Mouse (Mus musculus) 3134 (cell line): ENCODE results near the gene Tas2r138.
"Not testable (repeated sequence)": the region's sequence is repeated elsewhere in the genome, so short reads cannot be mapped to it uniquely, and the experiment has no call there.

Experiments
- DNase-seq: peaks from one replicate; pipeline ENCODE4 v3.0.0-alpha.2; 2011; ENCODE audit warnings: low spot score; ENCODE audit not compliant: insufficient read length; ENCODE audit errors: extremely low read depth

Gene Tas2r138

GRCm38 (mm10) chr6:40613260-40613852, at the start of gene Tas2r138:
Gene Tas2r138 (minus strand): TSS chr6:40613310.
- DNase-seq = no peak

- no peak for DNase-seq
These were observed 47.8 kb upstream of the Tas2r138 start for GRCm38 (mm10) chr6:40660930-40661329.

GRCm38 (mm10) chr6:40650953-40651352, 37.8 kb upstream of the Tas2r138 start:
- no peak for DNase-seq

GRCm38 (mm10) chr6:40645701-40646100, 32.6 kb upstream of the Tas2r138 start:
- no peak for DNase-seq

GRCm38 (mm10) chr6:40640710-40641538, 27.8 kb upstream of the Tas2r138 start:
- no peak for DNase-seq

- DNase-seq = no peak
These were observed 24.6 kb upstream of the Tas2r138 start for GRCm38 (mm10) chr6:40637755-40638154.

- DNase-seq = no peak
These were observed 22.4 kb upstream of the Tas2r138 start for GRCm38 (mm10) chr6:40635559-40635958.

- no peak for DNase-seq
These were observed 21.5 kb upstream of the Tas2r138 start for GRCm38 (mm10) chr6:40634640-40635071.

- DNase-seq = no peak
These were observed 15.4 kb upstream of the Tas2r138 start, which contains the start of gene Mgam for GRCm38 (mm10) chr6:40628406-40629000. Gene Mgam (plus strand): TSS chr6:40628831.

GRCm38 (mm10) chr6:40626111-40626510, 13.0 kb upstream of the Tas2r138 start:
- no peak for DNase-seq

GRCm38 (mm10) chr6:40617965-40618364, 4.9 kb upstream of the Tas2r138 start:
- no peak for DNase-seq

- DNase-seq = no peak
These were observed 2.9 kb downstream of the Tas2r138 start for GRCm38 (mm10) chr6:40610244-40610643.

GRCm38 (mm10) chr6:40607431-40607830, 5.7 kb downstream of the Tas2r138 start:
- no peak for DNase-seq

GRCm38 (mm10) chr6:40598546-40598945, 14.6 kb downstream of the Tas2r138 start:
- DNase-seq = not testable (repeated sequence)

GRCm38 (mm10) chr6:40594804-40595550, 18.1 kb downstream of the Tas2r138 start:
- DNase-seq = no peak

- DNase-seq = no peak
These were observed 24.8 kb downstream of the Tas2r138 start for GRCm38 (mm10) chr6:40588346-40588745.

GRCm38 (mm10) chr6:40585645-40586044, 27.5 kb downstream of the Tas2r138 start, which contains the start of gene Clec5a:
Gene Clec5a (minus strand): TSS chr6:40585821.
- DNase-seq = no peak

GRCm38 (mm10) chr6:40584336-40584735, 28.8 kb downstream of the Tas2r138 start:
- DNase-seq = no peak

- DNase-seq = no peak
These were observed 36.8 kb downstream of the Tas2r138 start for GRCm38 (mm10) chr6:40576305-40576704.

GRCm38 (mm10) chr6:40573618-40574017, 39.5 kb downstream of the Tas2r138 start:
- no peak for DNase-seq

GRCm38 (mm10) chr6:40569187-40569586, 43.9 kb downstream of the Tas2r138 start, which contains the start of gene Olfr460:
Gene Olfr460 (plus strand): TSS chr6:40569487.
- no peak for DNase-seq
